Mouse (Mus musculus): ENCODE data around the gene AY358078.
"Not testable (repeated sequence)": the region's sequence is repeated elsewhere in the genome, so short reads cannot be mapped to it uniquely, and the experiment has no call there.

The AY358078 gene

GRCm38 (mm10) chr14:51799746-51800145 is at the start of gene AY358078:
TSS of gene AY358078 (plus strand) at chr14:51800046.
- in situ Hi-C loops (cut with MboI, MseI), result no loop called here

GRCm38 (mm10) chr14:51755944-51756343 is 43.9 kb upstream of the AY358078 start:
- in situ Hi-C loops (cut with MboI, MseI), result no loop called here

GRCm38 (mm10) chr14:51771378-51771777 is 28.5 kb upstream of the AY358078 start:
- in situ Hi-C loops (cut with MboI, MseI), result loop anchor here in 1 of 2 experiments (5.0 kb wide), 1 partner anchor 71 kb away; no protein-coding TSS in a partner anchor

DNA sequence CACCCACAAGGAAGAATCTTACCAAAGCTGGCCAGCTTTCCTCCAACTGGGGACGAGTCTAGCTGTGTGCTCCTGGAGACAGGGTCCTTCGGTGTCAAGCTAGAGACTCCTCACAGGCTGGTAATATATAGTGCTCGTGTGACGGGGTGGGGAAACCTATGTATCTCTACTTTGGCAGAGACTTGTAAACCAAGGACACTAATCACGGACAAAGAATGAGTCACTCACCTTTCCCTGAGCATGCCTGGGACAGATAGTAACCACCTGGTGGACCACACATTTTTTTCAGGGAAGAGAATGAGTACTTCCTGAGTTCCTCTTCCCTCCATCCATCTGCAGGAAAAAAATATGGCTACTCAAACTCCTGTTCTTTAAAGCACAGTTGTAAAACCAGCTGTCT is 26.4 kb upstream of the AY358078 start, which contains the start of gene Ang4:
Gene Ang4, minus strand, starts transcription at position 101 of the 400 bp plus-strand sequence.
- in situ Hi-C loops (cut with MboI, MseI), result loop anchor here in 1 of 2 experiments (5.0 kb wide), 1 partner anchor 69 kb away; no protein-coding TSS in a partner anchor

GRCm38 (mm10) chr14:51777791-51778190 is 22.1 kb upstream of the AY358078 start:
- in situ Hi-C loops (cut with MboI, MseI), result no loop called here

- in situ Hi-C loops (cut with MboI, MseI), result no loop called here
Observed at GRCm38 (mm10) chr14:51778865-51779481, 20.9 kb upstream of the AY358078 start.

- in situ Hi-C loops (cut with MboI, MseI), result no loop called here
Observed at GRCm38 (mm10) chr14:51786335-51786734, 13.5 kb upstream of the AY358078 start.

GRCm38 (mm10) chr14:51787061-51787460 is 12.8 kb upstream of the AY358078 start:
- in situ Hi-C loops (cut with MboI, MseI), result no loop called here

DNA sequence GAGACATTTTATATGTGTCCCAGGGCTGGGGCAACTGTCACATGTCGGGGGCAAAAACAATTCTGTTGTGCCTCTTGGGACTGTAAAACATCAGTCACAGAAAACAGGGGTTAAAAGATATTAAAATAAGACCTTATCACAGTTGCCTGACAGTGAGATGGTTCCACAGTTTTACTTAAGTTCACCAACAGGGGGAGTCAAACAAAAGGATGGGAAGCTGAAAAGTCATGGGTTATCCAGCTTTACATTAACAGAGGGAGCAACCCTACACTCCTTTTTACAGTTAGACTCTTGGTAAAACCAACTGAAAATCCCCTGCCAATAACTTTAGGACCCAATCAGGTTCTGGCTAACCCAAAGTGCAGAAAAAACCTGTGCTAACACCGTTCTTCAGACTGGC is 10.7 kb upstream of the AY358078 start:
- in situ Hi-C loops (cut with MboI, MseI), result no loop called here

GRCm38 (mm10) chr14:51794106-51794505 is 5.7 kb upstream of the AY358078 start:
- in situ Hi-C loops (cut with MboI, MseI), result loop anchor here in 1 of 2 experiments (5.0 kb wide), 1 partner anchor 68 kb away; no protein-coding TSS in a partner anchor

- in situ Hi-C loops (cut with MboI, MseI), result no loop called here
Observed at GRCm38 (mm10) chr14:51826625-51827024, 26.8 kb downstream of the AY358078 start.

- in situ Hi-C loops (cut with MboI, MseI), result not testable (repeated sequence)
Observed at GRCm38 (mm10) chr14:51827842-51828241, 28.0 kb downstream of the AY358078 start.

- in situ Hi-C loops (cut with MboI, MseI), result no loop called here
Observed at GRCm38 (mm10) chr14:51829188-51829587, 29.3 kb downstream of the AY358078 start.

DNA sequence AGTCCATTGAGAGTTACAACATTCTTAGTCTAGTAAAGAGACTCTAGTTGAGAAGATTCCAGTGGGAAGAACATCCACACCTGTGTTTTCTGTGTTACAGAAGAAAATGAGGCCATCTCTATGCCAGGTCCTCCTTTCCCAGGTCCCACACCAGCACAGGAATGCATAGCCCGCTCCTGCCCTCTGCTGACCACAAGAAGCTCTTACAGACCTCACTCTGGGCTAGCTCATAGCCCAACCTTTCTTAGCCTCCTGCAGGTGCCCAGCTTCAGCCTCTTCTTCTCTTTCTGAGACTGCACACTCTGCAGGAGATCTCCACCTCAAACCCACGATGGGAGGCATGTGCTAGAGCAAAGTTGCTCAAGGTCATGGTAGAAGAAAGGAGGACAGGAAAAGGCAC is 38.6 kb downstream of the AY358078 start:
- in situ Hi-C loops (cut with MboI, MseI), result not testable (repeated sequence)

DNA sequence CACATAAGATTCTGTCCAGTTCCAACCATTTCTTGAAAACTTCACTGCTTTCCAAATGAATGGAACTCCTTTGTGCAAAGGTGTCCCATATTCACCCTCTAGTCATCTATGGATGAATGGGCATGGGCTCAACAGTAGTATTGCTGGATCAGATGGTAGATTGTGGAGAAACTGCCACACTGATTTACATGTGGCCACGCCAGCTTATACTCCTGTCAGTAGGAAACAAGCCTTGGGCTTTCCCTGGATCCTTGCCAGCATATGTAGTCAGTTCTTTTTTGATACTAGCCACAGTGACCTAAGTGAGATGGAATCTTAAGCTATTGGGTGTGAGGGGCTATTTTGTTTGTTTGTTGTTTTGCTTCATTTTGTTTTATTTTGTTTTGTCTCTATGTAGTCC is 42.4 kb downstream of the AY358078 start:
- in situ Hi-C loops (cut with MboI, MseI), result loop anchor here in 1 of 2 experiments (5.0 kb wide), 1 partner anchor 70 kb away; the partner anchor contains the start of gene Ang4

- in situ Hi-C loops (cut with MboI, MseI), result loop anchor here in 1 of 2 experiments (5.0 kb wide), 1 partner anchor 70 kb away; the partner anchor contains the start of gene Ang4
Observed at GRCm38 (mm10) chr14:51842781-51843180, 42.9 kb downstream of the AY358078 start.

- in situ Hi-C loops (cut with MboI, MseI), result loop anchor here in 1 of 2 experiments (5.0 kb wide), 1 partner anchor 72 kb away; the partner anchor contains the start of gene Ang4
Observed at GRCm38 (mm10) chr14:51843882-51844281, 44.0 kb downstream of the AY358078 start.

DNA sequence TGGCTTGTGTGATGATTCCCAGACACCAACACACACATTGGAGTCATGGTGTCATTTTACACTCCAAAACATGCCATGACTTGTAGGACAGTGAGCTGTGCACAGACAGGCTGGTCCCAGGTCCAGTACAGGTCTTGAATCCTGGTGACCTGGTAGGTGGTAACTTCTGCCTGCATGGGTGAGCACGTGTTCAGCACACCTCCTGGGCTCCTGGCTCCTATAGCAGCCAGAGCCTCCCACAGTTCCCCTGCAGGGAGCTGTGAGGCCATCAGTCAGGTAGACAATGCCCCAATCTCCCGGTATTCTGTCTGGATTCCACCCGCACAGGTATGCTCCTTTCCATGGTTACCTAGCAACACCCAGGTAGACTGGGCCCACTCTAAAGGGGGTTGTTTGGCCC is 46.7 kb downstream of the AY358078 start:
- in situ Hi-C loops (cut with MboI, MseI), result no loop called here

DNA sequence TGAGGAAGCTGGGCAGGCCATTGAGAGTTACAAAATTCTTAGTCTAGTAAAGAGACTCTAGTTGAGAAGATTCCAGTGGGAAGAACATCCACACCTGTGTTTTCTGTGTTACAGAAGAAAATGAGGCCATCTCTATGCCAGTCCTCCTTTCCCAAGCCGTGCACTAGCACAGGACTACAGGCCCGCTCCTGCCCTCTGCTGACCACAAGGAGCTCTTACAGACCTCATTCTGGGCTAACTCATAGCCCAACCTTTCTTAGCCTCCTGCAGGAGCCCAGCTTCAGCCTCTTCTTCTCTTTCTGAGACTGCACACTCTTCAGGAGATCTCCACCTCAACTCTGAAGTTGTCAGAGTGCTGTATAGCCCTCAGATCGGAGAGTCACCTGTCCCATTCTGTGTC is 51.2 kb downstream of the AY358078 start:
- in situ Hi-C loops (cut with MboI, MseI), result not testable (repeated sequence)

GRCm38 (mm10) chr14:51853399-51853798 is 53.6 kb downstream of the AY358078 start, which contains the start of gene Ear6:
TSS of gene Ear6 (plus strand) at chr14:51853699.
- in situ Hi-C loops (cut with MboI, MseI), result no loop called here

- in situ Hi-C loops (cut with MboI, MseI), result loop anchor here in 1 of 2 experiments (5.0 kb wide), 1 partner anchor 73 kb away; no protein-coding TSS in a partner anchor
Observed at GRCm38 (mm10) chr14:51855280-51855679, 55.4 kb downstream of the AY358078 start.

GRCm38 (mm10) chr14:51863603-51864002 is 63.8 kb downstream of the AY358078 start:
- in situ Hi-C loops (cut with MboI, MseI), result loop anchor here in 1 of 2 experiments (5.0 to 10.0 kb wide), 2 partner anchors 71 to 759 kb away; no protein-coding TSS in a partner anchor

DNA sequence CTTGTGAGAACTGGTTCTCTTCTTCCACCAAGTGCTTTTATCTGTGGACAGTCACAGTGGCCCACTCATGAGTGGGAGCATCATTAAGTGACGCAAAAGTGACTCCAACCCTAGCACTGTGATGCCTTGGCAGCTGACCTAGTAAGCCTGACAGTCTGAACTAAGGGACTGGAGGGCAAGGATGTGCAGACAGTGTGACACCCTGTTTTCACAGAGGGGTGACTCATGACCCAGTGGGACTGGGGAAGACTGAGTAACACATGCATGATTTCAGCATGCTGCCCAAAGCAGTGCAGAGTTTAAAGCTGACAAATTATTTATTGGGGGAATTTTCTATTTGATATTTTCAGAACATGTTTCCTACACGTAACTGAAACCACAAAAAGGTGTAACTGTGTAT is 70.9 kb downstream of the AY358078 start:
- in situ Hi-C loops (cut with MboI, MseI), result no loop called here
